Mouse (Mus musculus): Measurements from ENCODE around the gene Ephx3. TPM values are rescaled to one million over a fixed set of nuclear protein-coding genes. Genes with fewer than 3 reads are reported as not detected.

The Ephx3 gene
- polyA plus RNA-seq, 1 experiment from 2014 or later: not detected

- Histone ChIP-seq H3K36me3 (ENCODE audit: inconsistent target) (peaks cover 43% of the 10 kb centered on the region), H3K4me3 (ENCODE audit: inconsistent target) (no peak overlapping the region), H3K27ac (no peak overlapping the region), H3K79me2 (ENCODE audit: inconsistent target) (no peaks in the 10 kb centered on the region)
- 94% methylated on average over 14 of the region's 14 CpGs for WGBS (ENCODE audit: missing documents)
These were observed 7.8 kb upstream of the Ephx3 start for GRCm38 (mm10) chr17:32197156-32197555.

- Histone ChIP-seq H3K36me3 (ENCODE audit: inconsistent target) (peaks cover 40% of the 10 kb centered on the region), H3K79me2 (ENCODE audit: inconsistent target) (no peaks in the 10 kb centered on the region), H3K4me3 (ENCODE audit: inconsistent target) (no peak overlapping the region), H3K27ac (no peak overlapping the region)
- WGBS (ENCODE audit: missing documents): 35% methylated on average over 5 of the region's 5 CpGs
These were observed 6.4 kb upstream of the Ephx3 start for GRCm38 (mm10) chr17:32195725-32196124.

GRCm38 (mm10) chr17:32193010-32193409 is 3.7 kb upstream of the Ephx3 start:
- Histone ChIP-seq H3K4me3 (ENCODE audit: inconsistent target) (no peak overlapping the region), H3K27ac (no peak overlapping the region), H3K36me3 (ENCODE audit: inconsistent target) (peaks cover 15% of the 10 kb centered on the region; the same call in 1 of the 2 replicates), H3K79me2 (ENCODE audit: inconsistent target) (no peaks in the 10 kb centered on the region)
- 60% methylated on average over 5 of the region's 5 CpGs for WGBS (ENCODE audit: missing documents)

- WGBS (ENCODE audit: missing documents): 13% methylated on average over 5 of the region's 5 CpGs
- no peak overlapping the region for H3K27ac ChIP-seq
- no peaks in the 10 kb centered on the region for H3K79me2 ChIP-seq (ENCODE audit: inconsistent target)
- H3K4me3 ChIP-seq (ENCODE audit: inconsistent target): no peak overlapping the region
- H3K36me3 ChIP-seq (ENCODE audit: inconsistent target): no peaks in the 10 kb centered on the region
These were observed 501 bp upstream of the Ephx3 start for GRCm38 (mm10) chr17:32189850-32190249.

- no peak overlapping the region for H3K4me3 ChIP-seq (ENCODE audit: inconsistent target)
- WGBS (ENCODE audit: missing documents): 71% methylated on average over 8 of the region's 8 CpGs
- no peaks in the 10 kb centered on the region for H3K79me2 ChIP-seq (ENCODE audit: inconsistent target)
- H3K27ac ChIP-seq: no peak overlapping the region
- no peaks in the 10 kb centered on the region for H3K36me3 ChIP-seq (ENCODE audit: inconsistent target)
These were observed 6.3 kb downstream of the Ephx3 start for GRCm38 (mm10) chr17:32183017-32183416.

- no peaks in the 10 kb centered on the region for H3K36me3 ChIP-seq (ENCODE audit: inconsistent target)
- 88% methylated on average over 11 of the region's 11 CpGs for WGBS (ENCODE audit: missing documents)
These were observed 9.5 kb downstream of the Ephx3 start for GRCm38 (mm10) chr17:32179621-32180491.

GRCm38 (mm10) chr17:32176919-32177318 is 12.4 kb downstream of the Ephx3 start:
- Histone ChIP-seq H3K27ac (no peak overlapping the region), H3K36me3 (ENCODE audit: inconsistent target) (no peaks in the 10 kb centered on the region), H3K4me3 (ENCODE audit: inconsistent target) (no peak overlapping the region), H3K79me2 (ENCODE audit: inconsistent target) (no peaks in the 10 kb centered on the region)
- WGBS (ENCODE audit: missing documents): 80% methylated on average over 4 of the region's 4 CpGs

More at GRCm38 (mm10) chr17:32179621-32180491, 9.5 kb downstream of the Ephx3 start:
- Histone ChIP-seq H3K79me2 (ENCODE audit: inconsistent target) (no peaks in the 10 kb centered on the region), H3K27ac (no peak overlapping the region), H3K4me3 (ENCODE audit: inconsistent target) (no peak overlapping the region)

GRCm38 (mm10) chr17:32173166-32173565 is 16.2 kb downstream of the Ephx3 start:
- H3K79me2 ChIP-seq (ENCODE audit: inconsistent target): no peaks in the 10 kb centered on the region
- H3K36me3 ChIP-seq (ENCODE audit: inconsistent target): no peaks in the 10 kb centered on the region
- H3K27ac ChIP-seq: no peak overlapping the region
- WGBS (ENCODE audit: missing documents): 92% methylated on average over 7 of the region's 7 CpGs
- no peak overlapping the region for H3K4me3 ChIP-seq (ENCODE audit: inconsistent target)

- no peaks in the 10 kb centered on the region for H3K79me2 ChIP-seq (ENCODE audit: inconsistent target)
- no peak overlapping the region for H3K4me3 ChIP-seq (ENCODE audit: inconsistent target)
- WGBS (ENCODE audit: missing documents): 77% methylated on average over 2 of the region's 2 CpGs
- H3K36me3 ChIP-seq (ENCODE audit: inconsistent target): no peaks in the 10 kb centered on the region
- no peak overlapping the region for H3K27ac ChIP-seq
These were observed 16.9 kb downstream of the Ephx3 start for GRCm38 (mm10) chr17:32172485-32172884.

GRCm38 (mm10) chr17:32169518-32170225 is 19.7 kb downstream of the Ephx3 start:
- H3K79me2 ChIP-seq (ENCODE audit: inconsistent target): no peaks in the 10 kb centered on the region
- WGBS (ENCODE audit: missing documents): 19% methylated on average over 4 of the region's 4 CpGs
- no peaks in the 10 kb centered on the region for H3K36me3 ChIP-seq (ENCODE audit: inconsistent target)
- H3K4me3 ChIP-seq (ENCODE audit: inconsistent target): no peak overlapping the region
- H3K27ac ChIP-seq: no peak overlapping the region

- H3K79me2 ChIP-seq (ENCODE audit: inconsistent target): no peaks in the 10 kb centered on the region
- H3K4me3 ChIP-seq (ENCODE audit: inconsistent target): no peak within 1 kb of the TSS
- 51% methylated on average over 6 of the region's 39 CpGs for WGBS (ENCODE audit: missing documents)
- H3K27ac ChIP-seq: no peak within 1 kb of the TSS
- H3K36me3 ChIP-seq (ENCODE audit: inconsistent target): no peaks in the 10 kb centered on the region
These were observed 22.7 kb downstream of the Ephx3 start, which contains the start of gene Notch3 for GRCm38 (mm10) chr17:32166687-32167086. Gene Notch3, minus strand, starts transcription at chr17:32166852.

GRCm38 (mm10) chr17:32165803-32166595 is 23.4 kb downstream of the Ephx3 start:
- Histone ChIP-seq H3K4me3 (ENCODE audit: inconsistent target) (no peak overlapping the region), H3K36me3 (ENCODE audit: inconsistent target) (no peaks in the 10 kb centered on the region), H3K79me2 (ENCODE audit: inconsistent target) (no peaks in the 10 kb centered on the region), H3K27ac (no peak overlapping the region)
- WGBS (ENCODE audit: missing documents): 11% methylated on average over 42 of the region's 43 CpGs

GRCm38 (mm10) chr17:32165266-32165802 is 24.0 kb downstream of the Ephx3 start:
- Histone ChIP-seq H3K4me3 (ENCODE audit: inconsistent target) (no peak overlapping the region), H3K27ac (no peak overlapping the region), H3K36me3 (ENCODE audit: inconsistent target) (no peaks in the 10 kb centered on the region), H3K79me2 (ENCODE audit: inconsistent target) (no peaks in the 10 kb centered on the region)
- 51% methylated on average over 9 of the region's 9 CpGs for WGBS (ENCODE audit: missing documents)

- Histone ChIP-seq H3K27ac (no peak overlapping the region), H3K4me3 (ENCODE audit: inconsistent target) (no peak overlapping the region), H3K79me2 (ENCODE audit: inconsistent target) (no peaks in the 10 kb centered on the region), H3K36me3 (ENCODE audit: inconsistent target) (no peaks in the 10 kb centered on the region)
These were observed 24.6 kb downstream of the Ephx3 start for GRCm38 (mm10) chr17:32164780-32165179.

Measured in macrophage (primary cell).